Mouse (Mus musculus) hindbrain, embryonic 13.5 days (tissue): ENCODE measurements around the gene Fam171a1. TPM values are rescaled to one million over a fixed set of nuclear protein-coding genes. Genes with fewer than 3 reads are reported as not detected.

Source experiments
- ATAC-seq: fragments of 200-750 bp; cut with Nextera tagmentation; 2 replicates; pipeline ENCODE4 v1.8.0; 2017; ENCODE audit warnings: moderate TSS enrichment; ENCODE audit not compliant: low FRiP score
- H3K27ac ChIP-seq: fragments of 300-500 bp; sonication (generic); 2 replicates; pipeline ENCODE4 v1.5.1; 2015; ENCODE audit warnings: inconsistent platforms, mild to moderate bottlenecking, moderate library complexity
- H3K27me3 ChIP-seq: fragments of 300-500 bp; sonication (generic); 2 replicates; pipeline ENCODE4 v1.6.1; 2015; ENCODE audit warnings: mild to moderate bottlenecking, inconsistent platforms
- H3K36me3 ChIP-seq: fragments of 300-500 bp; sonication (generic); 2 replicates; pipeline ENCODE4 v1.6.1; 2015; ENCODE audit warnings: mild to moderate bottlenecking, inconsistent platforms
- H3K4me1 ChIP-seq: fragments of 300-500 bp; sonication (generic); replicated peaks from 2 replicates; pipeline ENCODE4 v1.6.1; 2015; ENCODE audit warnings: inconsistent platforms
- H3K4me2 ChIP-seq: fragments of 300-500 bp; sonication (generic); 2 replicates; pipeline ENCODE4 v1.6.1; 2015; ENCODE audit warnings: inconsistent platforms, mild to moderate bottlenecking, moderate library complexity
- H3K4me3 ChIP-seq: fragments of 300-500 bp; sonication (generic); 2 replicates; pipeline ENCODE4 v1.5.1; 2015; ENCODE audit warnings: mild to moderate bottlenecking, inconsistent platforms
- H3K9ac ChIP-seq: fragments of 300-500 bp; sonication (generic); 2 replicates; pipeline ENCODE4 v1.6.1; 2015; ENCODE audit warnings: mild to moderate bottlenecking, inconsistent platforms
- H3K9me3 ChIP-seq: fragments of 300-500 bp; sonication (generic); 2 replicates; pipeline ENCODE4 v1.6.1; 2016; ENCODE audit warnings: inconsistent platforms
- WGBS: fragments of 180-500 bp; shearing (Covaris S2); methylation state at CpG from one replicate; pipeline ENCODE4 v1.1.7; 2015; 5-methylcytosine and 5-hydroxymethylcytosine counted together
- polyA plus RNA-seq: library from polyadenylated mRNA; unstranded; fragments of >200 nt; fragmentation: Nextera tagmentation; extraction: Ambion mirVana; gene quantifications from 2 replicates; pipeline ENCODE4 v1.2.1, GENCODE M21; 2015

Fam171a1 gene
- polyA plus RNA-seq, 1 experiment from 2014 or later: 46.7 TPM

DNA sequence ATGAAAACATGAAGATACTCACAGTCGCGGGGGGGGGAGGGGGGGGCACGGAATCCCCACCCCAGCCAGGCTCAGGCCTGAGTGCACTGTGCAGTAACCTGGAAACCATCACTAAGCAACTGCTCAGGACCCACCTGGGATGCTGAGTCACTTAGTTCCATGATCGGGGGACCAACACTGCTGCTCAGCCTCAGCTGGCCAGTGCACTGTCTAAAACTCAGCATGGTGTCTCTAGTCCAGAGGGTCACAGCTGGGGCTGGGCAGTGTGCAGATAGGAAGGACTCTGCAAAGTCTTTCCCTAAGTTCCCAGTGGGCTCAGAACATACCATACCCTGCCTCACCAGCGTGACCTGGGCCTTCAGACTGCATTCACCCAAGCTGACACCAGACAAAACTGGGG is 26.6 kb downstream of the Fam171a1 start:
- ATAC-seq: no peak
- WGBS: 53% methylated on average over 5 of the region's 5 CpGs
- no peak overlapping the region for H3K27ac ChIP-seq
- H3K4me3 ChIP-seq: no peak overlapping the region
- H3K9me3 ChIP-seq: no peaks in the 10 kb centered on the region
- H3K4me2 ChIP-seq: no peak overlapping the region
- H3K4me1 ChIP-seq: peaks cover 28% of the 10 kb centered on the region
- H3K9ac ChIP-seq: no peak overlapping the region
- no peaks in the 10 kb centered on the region for H3K27me3 ChIP-seq
- no peaks in the 10 kb centered on the region for H3K36me3 ChIP-seq

- H3K27me3 ChIP-seq: no peaks in the 10 kb centered on the region
- no peaks in the 10 kb centered on the region for H3K9me3 ChIP-seq
- no peak overlapping the region for H3K27ac ChIP-seq
- peaks cover 7% of the 10 kb centered on the region; the same call in 1 of the 2 replicates for H3K36me3 ChIP-seq
- ATAC-seq: no peak
- WGBS: 92% methylated on average over 4 of the region's 4 CpGs
- no peak overlapping the region for H3K9ac ChIP-seq
- H3K4me2 ChIP-seq: no peak overlapping the region
- H3K4me3 ChIP-seq: no peak overlapping the region
- peaks cover 26% of the 10 kb centered on the region for H3K4me1 ChIP-seq
These were observed 27.8 kb downstream of the Fam171a1 start for GRCm38 (mm10) chr2:3141804-3142203.

GRCm38 (mm10) chr2:3144291-3144690 is 30.3 kb downstream of the Fam171a1 start:
- Histone ChIP-seq H3K9me3 (no peaks in the 10 kb centered on the region), H3K4me2 (no peak overlapping the region), H3K4me1 (peaks cover 22% of the 10 kb centered on the region), H3K9ac (no peak overlapping the region), H3K4me3 (no peak overlapping the region), H3K27me3 (no peaks in the 10 kb centered on the region), H3K27ac (no peak overlapping the region), H3K36me3 (peaks cover 7% of the 10 kb centered on the region; the same call in 1 of the 2 replicates)
- 94% methylated on average over 5 of the region's 5 CpGs for WGBS
- no peak for ATAC-seq

DNA sequence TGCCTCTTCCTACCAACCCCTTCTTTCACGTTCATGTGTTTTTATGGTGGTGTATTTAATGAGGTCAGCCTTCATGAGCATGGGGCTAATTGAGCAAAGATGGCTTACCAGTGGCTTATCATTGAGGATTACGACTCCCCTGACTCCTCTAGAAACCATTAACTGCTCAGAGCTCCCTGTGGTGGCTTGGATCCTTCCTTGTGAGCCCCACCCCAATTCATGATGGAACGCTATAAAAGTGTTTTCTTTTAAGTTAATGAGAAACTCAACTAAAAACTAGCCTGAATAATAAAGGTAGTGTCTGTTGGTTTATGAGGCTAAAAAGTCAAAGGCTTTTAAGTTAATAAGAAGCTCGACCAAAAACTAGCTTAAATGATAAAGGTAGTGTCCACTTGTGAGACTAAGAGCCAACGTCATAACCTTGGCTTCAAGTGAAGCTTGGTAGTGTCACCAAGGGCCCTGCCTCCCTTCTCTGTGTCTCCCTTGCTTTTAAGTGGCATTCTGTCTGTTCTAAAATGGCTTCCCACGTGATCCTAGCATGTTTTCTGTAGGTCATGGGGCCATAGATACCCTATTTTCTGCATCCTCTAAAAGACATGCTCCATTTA is 33.6 kb downstream of the Fam171a1 start:
- peaks cover 15% of the 10 kb centered on the region for H3K4me1 ChIP-seq
- H3K27ac ChIP-seq: no peak overlapping the region
- no peaks in the 10 kb centered on the region for H3K9me3 ChIP-seq
- no peak overlapping the region for H3K4me3 ChIP-seq
- WGBS: 83% methylated on average over 6 of the region's 6 CpGs
- peaks cover 7% of the 10 kb centered on the region; the same call in 1 of the 2 replicates for H3K36me3 ChIP-seq
- ATAC-seq: no peak
- no peak overlapping the region for H3K4me2 ChIP-seq
- H3K27me3 ChIP-seq: no peaks in the 10 kb centered on the region
- no peak overlapping the region for H3K9ac ChIP-seq

DNA sequence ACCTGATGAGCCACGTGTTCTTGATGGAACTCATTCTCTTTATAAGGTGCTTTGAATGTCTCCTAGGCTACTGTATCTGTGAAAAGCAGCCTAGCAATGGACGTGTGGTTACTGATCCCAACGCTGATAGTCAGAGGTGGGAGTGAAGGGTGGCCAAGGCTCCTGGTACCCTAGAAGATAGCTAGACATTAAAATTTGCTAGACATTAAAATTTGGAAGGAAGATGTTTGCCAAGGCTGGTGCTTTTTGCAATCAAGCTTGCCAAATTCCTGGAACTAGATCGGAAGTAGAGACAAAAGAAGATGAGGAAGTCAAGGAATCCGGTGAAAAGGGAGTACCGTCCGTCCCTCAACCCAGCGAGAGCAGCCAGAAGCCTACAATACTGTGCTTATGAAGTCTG is 34.7 kb downstream of the Fam171a1 start:
- ATAC-seq: no peak
- Histone ChIP-seq H3K27me3 (no peaks in the 10 kb centered on the region), H3K4me2 (no peak overlapping the region), H3K9me3 (no peaks in the 10 kb centered on the region), H3K9ac (no peak overlapping the region), H3K4me1 (peaks cover 10% of the 10 kb centered on the region), H3K4me3 (no peak overlapping the region), H3K27ac (no peak overlapping the region), H3K36me3 (peaks cover 7% of the 10 kb centered on the region; the same call in 1 of the 2 replicates)
- 94% methylated on average over 8 of the region's 8 CpGs for WGBS

GRCm38 (mm10) chr2:3150324-3150723 is 36.3 kb downstream of the Fam171a1 start:
- 79% methylated on average over 5 of the region's 5 CpGs for WGBS
- Histone ChIP-seq H3K36me3 (peaks cover 7% of the 10 kb centered on the region; the same call in 1 of the 2 replicates), H3K27me3 (no peaks in the 10 kb centered on the region), H3K4me1 (peaks cover 21% of the 10 kb centered on the region), H3K9me3 (no peaks in the 10 kb centered on the region), H3K27ac (no peak overlapping the region), H3K9ac (no peak overlapping the region), H3K4me3 (no peak overlapping the region), H3K4me2 (no peak overlapping the region)
- no peak for ATAC-seq

GRCm38 (mm10) chr2:3151336-3151735 is 37.3 kb downstream of the Fam171a1 start:
- 76% methylated on average over 3 of the region's 3 CpGs for WGBS
- no peak overlapping the region for H3K9ac ChIP-seq
- no peaks in the 10 kb centered on the region for H3K27me3 ChIP-seq
- H3K4me2 ChIP-seq: no peak overlapping the region
- H3K36me3 ChIP-seq: peaks cover 1% of the 10 kb centered on the region; the same call in 1 of the 2 replicates
- no peaks in the 10 kb centered on the region for H3K9me3 ChIP-seq
- ATAC-seq: no peak
- no peak overlapping the region for H3K27ac ChIP-seq
- H3K4me1 ChIP-seq: peaks cover 27% of the 10 kb centered on the region
- no peak overlapping the region for H3K4me3 ChIP-seq

DNA sequence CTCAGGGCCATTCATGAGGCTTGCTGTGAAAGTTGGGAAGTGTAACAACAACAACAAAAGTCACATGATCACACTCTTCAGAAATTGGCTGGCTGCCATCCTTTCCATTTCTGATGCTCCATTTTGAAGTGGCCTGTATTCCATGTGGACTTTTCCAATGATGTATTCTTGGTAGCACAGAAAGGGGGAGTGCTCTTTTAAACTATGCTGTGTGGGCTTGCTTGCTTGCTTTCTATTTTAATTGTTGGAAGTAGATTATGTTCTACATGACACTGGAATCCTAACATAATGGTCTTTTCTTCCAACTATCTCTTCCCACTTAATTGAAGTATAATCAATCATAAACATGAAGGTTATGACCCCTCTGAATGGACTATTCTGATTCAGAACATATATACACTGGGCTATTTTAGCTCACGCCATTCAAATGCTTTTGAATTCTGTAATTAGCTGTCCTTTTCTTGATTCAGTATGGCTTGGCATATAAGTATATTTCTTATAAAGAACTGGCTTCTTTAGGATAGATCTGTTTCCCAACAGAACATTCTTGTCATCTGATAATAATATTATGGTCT is 40.2 kb downstream of the Fam171a1 start:
- no peaks in the 10 kb centered on the region for H3K9me3 ChIP-seq
- H3K36me3 ChIP-seq: no peaks in the 10 kb centered on the region
- WGBS: 86% methylated on average over 1 of the region's 1 CpGs
- no peak overlapping the region for H3K9ac ChIP-seq
- no peak overlapping the region for H3K4me2 ChIP-seq
- no peaks in the 10 kb centered on the region for H3K27me3 ChIP-seq
- no peak overlapping the region; the same call in 1 of the 2 replicates for H3K27ac ChIP-seq
- H3K4me1 ChIP-seq: peaks cover 42% of the 10 kb centered on the region
- no peak for ATAC-seq
- no peak overlapping the region for H3K4me3 ChIP-seq

DNA sequence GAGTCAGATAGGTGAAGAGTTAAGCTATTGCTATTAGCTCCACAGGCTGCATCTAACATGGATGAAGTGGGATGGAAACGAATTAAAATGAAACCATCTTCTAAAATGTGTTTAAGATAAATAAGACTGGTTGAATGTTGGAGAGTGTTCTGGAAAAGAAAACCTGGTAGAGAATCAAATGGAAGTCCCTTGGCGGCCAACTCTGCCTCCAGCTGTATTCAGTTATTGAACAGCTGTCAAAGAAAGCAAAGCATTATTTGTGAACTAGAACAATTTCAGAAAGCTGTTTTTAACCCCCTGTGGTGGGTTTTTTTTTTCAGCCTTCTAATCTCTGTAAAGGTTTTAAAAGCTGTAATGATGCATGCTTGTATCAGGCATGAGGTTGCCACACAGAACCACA is 41.0 kb downstream of the Fam171a1 start:
- 67% methylated on average over 2 of the region's 2 CpGs for WGBS

DNA sequence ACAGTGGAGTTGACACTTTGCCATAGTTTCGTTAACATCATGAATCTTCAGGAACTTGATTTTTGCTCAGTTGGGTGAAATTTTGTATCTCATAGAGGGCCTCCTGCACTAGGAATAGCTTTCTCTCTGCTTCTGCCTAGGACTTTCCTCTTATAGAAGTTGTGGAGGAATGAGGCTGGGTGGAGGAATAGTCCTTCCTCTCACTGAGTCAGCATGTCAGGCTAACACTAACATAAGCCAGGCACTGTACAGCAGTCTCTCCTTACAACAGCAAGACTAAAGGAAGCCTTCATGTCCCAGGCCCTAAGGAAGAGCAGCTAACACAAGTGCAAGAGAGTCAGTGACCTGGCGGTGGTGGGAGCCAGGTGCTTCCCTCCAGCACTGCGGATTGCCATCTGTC is 43.0 kb downstream of the Fam171a1 start:
- Histone ChIP-seq H3K9me3 (no peaks in the 10 kb centered on the region), H3K36me3 (no peaks in the 10 kb centered on the region)
- WGBS: 90% methylated on average over 3 of the region's 3 CpGs

More for the DNA sequence above, 41.0 kb downstream of the Fam171a1 start:
- H3K9ac ChIP-seq: no peak overlapping the region
- H3K4me2 ChIP-seq: no peak overlapping the region
- ATAC-seq: no peak
- H3K4me3 ChIP-seq: no peak overlapping the region
- H3K27me3 ChIP-seq: no peaks in the 10 kb centered on the region
- H3K27ac ChIP-seq: peak overlapping the region; percentile 36; the same call in 1 of the 2 replicates
- H3K4me1 ChIP-seq: peaks cover 45% of the 10 kb centered on the region
- H3K9me3 ChIP-seq: no peaks in the 10 kb centered on the region
- no peaks in the 10 kb centered on the region for H3K36me3 ChIP-seq

GRCm38 (mm10) chr2:3157661-3158344 is 43.8 kb downstream of the Fam171a1 start:
- Histone ChIP-seq H3K4me1 (peaks cover 43% of the 10 kb centered on the region), H3K4me3 (no peak overlapping the region), H3K27me3 (no peaks in the 10 kb centered on the region), H3K9ac (no peak overlapping the region), H3K4me2 (no peak overlapping the region), H3K36me3 (no peaks in the 10 kb centered on the region), H3K27ac (no peak overlapping the region), H3K9me3 (no peaks in the 10 kb centered on the region)
- ATAC-seq: no peak
- 75% methylated on average over 10 of the region's 10 CpGs for whole genome bisulfite sequencing

More for the DNA sequence above, 43.0 kb downstream of the Fam171a1 start:
- no peak overlapping the region for H3K27ac ChIP-seq
- no peaks in the 10 kb centered on the region for H3K27me3 ChIP-seq
- H3K4me2 ChIP-seq: no peak overlapping the region
- H3K9ac ChIP-seq: no peak overlapping the region
- ATAC-seq: no peak
- H3K4me3 ChIP-seq: no peak overlapping the region
- H3K4me1 ChIP-seq: peaks cover 43% of the 10 kb centered on the region

DNA sequence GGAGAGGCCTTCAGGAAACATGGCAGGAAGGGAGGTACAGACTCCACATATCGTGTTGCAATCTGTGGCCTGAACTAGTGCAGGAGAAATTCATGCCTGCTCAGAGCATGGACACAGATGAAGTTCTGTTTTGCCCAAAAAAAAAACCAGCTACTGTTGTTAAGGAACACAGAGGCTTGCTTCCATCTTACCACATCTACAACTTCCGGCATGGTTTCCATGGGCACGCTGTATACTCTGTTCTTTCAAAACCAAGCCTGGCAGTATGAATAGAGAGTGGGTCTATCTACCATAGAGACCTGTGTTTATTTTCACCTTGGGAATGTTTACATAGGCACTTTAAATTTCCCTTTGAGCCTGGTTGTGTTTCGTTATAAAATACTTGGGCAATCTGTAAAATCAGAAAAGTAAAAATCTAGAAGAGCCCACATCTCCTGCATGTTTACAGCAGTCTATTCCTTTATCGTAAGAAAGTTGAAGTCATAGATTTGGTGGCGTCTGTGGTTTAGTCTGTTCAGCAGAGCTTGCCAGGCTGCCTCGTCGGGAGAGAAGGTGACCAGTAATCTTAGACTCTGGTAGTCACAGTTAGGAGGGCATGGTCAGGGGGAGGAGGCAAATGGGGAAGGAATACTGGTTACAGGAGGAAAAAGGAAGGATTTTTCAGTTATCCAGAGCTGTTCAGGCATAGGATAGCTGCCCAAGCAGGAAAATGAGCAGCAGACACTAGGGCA is 44.8 kb downstream of the Fam171a1 start:
- H3K4me2 ChIP-seq: no peak overlapping the region
- H3K36me3 ChIP-seq: no peaks in the 10 kb centered on the region
- ATAC-seq: no peak
- no peak overlapping the region for H3K27ac ChIP-seq
- no peak overlapping the region for H3K9ac ChIP-seq
- no peaks in the 10 kb centered on the region for H3K9me3 ChIP-seq
- no peak overlapping the region for H3K4me3 ChIP-seq
- 81% methylated on average over 8 of the region's 8 CpGs for WGBS
- H3K4me1 ChIP-seq: peaks cover 41% of the 10 kb centered on the region
- no peaks in the 10 kb centered on the region for H3K27me3 ChIP-seq
